Mouse (Mus musculus) liver, embryonic 14.5 days (tissue): ENCODE data around the gene Gria1.

Source experiments
- CTCF ChIP-seq: IDR thresholded peaks from 2 replicates; pipeline ENCODE4 v1.5.1; 2016; ENCODE audit warnings: antibody characterized with exemption, low read depth, control low read depth
- EP300 ChIP-seq: IDR thresholded peaks from 2 replicates; pipeline ENCODE4 v1.6.1; 2016; ENCODE audit warnings: antibody characterized with exemption, low read depth

GRCm38 (mm10) chr11:57298263-57298662, 287.1 kb downstream of the Gria1 start:
- TF ChIP-seq CTCF (no peak), EP300 (no peak)
